Mouse (Mus musculus): ENCODE measurements around the gene Pla2g2c. TPM values are rescaled to one million over a fixed set of nuclear protein-coding genes. Genes with fewer than 3 reads are reported as not detected.

Pla2g2c gene
- polyA plus RNA-seq, 1 experiment = not detected

DNA sequence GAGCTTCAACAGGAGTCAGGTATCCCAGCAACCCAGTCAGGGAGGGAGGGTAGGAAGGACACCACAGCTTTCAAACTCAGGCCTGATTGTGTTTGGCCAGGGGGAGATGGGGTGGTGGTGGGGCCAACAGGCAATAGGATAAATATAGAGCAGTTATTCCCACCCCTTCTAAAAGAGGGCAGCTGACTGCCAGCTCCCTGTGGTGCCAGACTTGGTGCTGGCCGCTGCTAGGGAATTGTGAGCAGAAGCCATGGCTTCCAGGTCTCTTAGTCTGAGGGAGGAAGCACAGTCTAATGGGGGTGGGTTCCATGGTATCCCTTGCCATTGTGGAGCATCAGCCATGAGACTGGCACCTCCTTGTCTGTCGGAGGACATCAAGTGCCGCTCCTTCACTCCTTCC lies 29.0 kb downstream of the Pla2g2c start:
- no peaks in the 10 kb centered on the region for H3K79me3 ChIP-seq (ENCODE audit: low read depth)
- peaks cover 20% of the 10 kb centered on the region for H3K27me3 ChIP-seq (ENCODE audit: control insufficient read depth, insufficient read depth, insufficient read length)
- H3K36me3 ChIP-seq (ENCODE audit: control insufficient read depth, insufficient read depth) = no peaks in the 10 kb centered on the region
- H3ac ChIP-seq (ENCODE audit: control insufficient read depth, insufficient read length, low read depth) = no peak overlapping the region
- no peaks in the 10 kb centered on the region for H3K79me2 ChIP-seq (ENCODE audit: control insufficient read depth, insufficient read depth)
- TF ChIP-seq CEBPB (IDR thresholded peaks at IDR 0.05; ENCODE audit: low read depth) (no peak), USF1 (IDR thresholded peaks at IDR 0.05; ENCODE audit: low read depth) (no peak), FOSL1 (IDR thresholded peaks at IDR 0.05; ENCODE audit: insufficient read depth, low read length, poor library complexity, severe bottlenecking) (no peak), CTCF (IDR thresholded peaks at IDR 0.05; ENCODE audit: control insufficient read depth, insufficient read depth, insufficient read length) (no peak), MAX (IDR thresholded peaks at IDR 0.05) (no peak), MYOD1 (IDR thresholded peaks at IDR 0.05; ENCODE audit: control insufficient read depth, insufficient read length, low read depth) (no peak), MYOG (IDR thresholded peaks at IDR 0.05; ENCODE audit: control insufficient read depth, extremely low read depth, insufficient read length) (no peak)
- H3K4me3 ChIP-seq (ENCODE audit: insufficient read depth, poor library complexity, severe bottlenecking) = no peak overlapping the region

DNA sequence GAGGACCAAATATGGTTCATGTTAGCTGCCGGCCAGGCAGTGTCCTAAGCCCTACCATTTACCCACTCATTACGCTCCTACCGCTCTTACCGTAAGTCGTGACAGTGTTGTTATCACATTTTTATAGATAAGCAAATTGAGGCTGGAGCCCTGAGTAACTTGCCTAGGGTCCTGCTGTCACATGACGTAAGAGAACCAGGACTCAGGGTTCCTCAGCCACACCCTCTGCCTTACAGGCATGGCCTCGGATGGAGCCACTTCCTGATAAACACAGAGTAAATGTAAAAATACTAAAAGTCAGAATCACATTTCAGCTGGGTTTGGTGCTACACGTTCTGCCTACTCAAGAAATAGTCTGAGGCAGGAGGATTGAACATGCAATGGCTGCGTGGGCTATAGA lies 29.8 kb downstream of the Pla2g2c start:
- TF ChIP-seq MAX (IDR thresholded peaks at IDR 0.05) = no peak
- no peak for TF ChIP-seq MYOG (IDR thresholded peaks at IDR 0.05; ENCODE audit: control insufficient read depth, extremely low read depth, insufficient read length)
- TF ChIP-seq USF1 (IDR thresholded peaks at IDR 0.05; ENCODE audit: low read depth) = no peak
- no peak for TF ChIP-seq MYOD1 (IDR thresholded peaks at IDR 0.05; ENCODE audit: control insufficient read depth, insufficient read length, low read depth)
- TF ChIP-seq FOSL1 (IDR thresholded peaks at IDR 0.05; ENCODE audit: insufficient read depth, low read length, poor library complexity, severe bottlenecking) = no peak
- TF ChIP-seq CTCF (IDR thresholded peaks at IDR 0.05; ENCODE audit: control insufficient read depth, insufficient read depth, insufficient read length) = no peak
- no peak for TF ChIP-seq CEBPB (IDR thresholded peaks at IDR 0.05; ENCODE audit: low read depth)
- Histone ChIP-seq H3K27me3 (ENCODE audit: control insufficient read depth, insufficient read depth, insufficient read length) (peaks cover 14% of the 10 kb centered on the region), H3ac (ENCODE audit: control insufficient read depth, insufficient read length, low read depth) (no peak overlapping the region), H3K4me3 (ENCODE audit: insufficient read depth, poor library complexity, severe bottlenecking) (no peak overlapping the region), H3K79me3 (ENCODE audit: low read depth) (no peaks in the 10 kb centered on the region), H3K79me2 (ENCODE audit: control insufficient read depth, insufficient read depth) (no peaks in the 10 kb centered on the region), H3K36me3 (ENCODE audit: control insufficient read depth, insufficient read depth) (no peaks in the 10 kb centered on the region)

DNA sequence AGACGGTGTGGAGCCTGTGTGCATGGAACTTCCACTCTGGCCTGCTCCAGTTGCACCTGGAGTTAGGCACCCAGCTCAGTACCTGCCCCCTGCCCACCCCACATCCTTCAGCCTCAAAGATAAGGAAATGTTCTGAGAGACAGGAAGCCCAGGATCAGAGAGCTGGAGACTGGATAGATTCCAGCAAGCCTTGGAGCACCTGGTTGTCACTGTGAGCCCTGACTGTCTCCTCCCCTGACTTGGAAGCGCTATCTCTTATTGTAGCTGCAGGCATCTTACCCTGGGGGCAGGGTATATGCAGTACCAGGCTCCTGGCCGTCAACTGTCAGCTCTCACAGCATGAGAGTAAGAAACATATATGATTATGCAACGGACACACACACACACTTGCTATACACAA lies 30.8 kb downstream of the Pla2g2c start:
- Histone ChIP-seq H3K27me3 (ENCODE audit: control insufficient read depth, insufficient read depth, insufficient read length) (peaks cover 13% of the 10 kb centered on the region), H3K4me3 (ENCODE audit: insufficient read depth, poor library complexity, severe bottlenecking) (no peak overlapping the region), H3K79me3 (ENCODE audit: low read depth) (no peaks in the 10 kb centered on the region), H3K36me3 (ENCODE audit: control insufficient read depth, insufficient read depth) (no peaks in the 10 kb centered on the region), H3K79me2 (ENCODE audit: control insufficient read depth, insufficient read depth) (no peaks in the 10 kb centered on the region), H3ac (ENCODE audit: control insufficient read depth, insufficient read length, low read depth) (no peak overlapping the region)
- TF ChIP-seq USF1 (IDR thresholded peaks at IDR 0.05; ENCODE audit: low read depth) = no peak
- no peak for TF ChIP-seq MAX (IDR thresholded peaks at IDR 0.05)
- no peak for TF ChIP-seq CTCF (IDR thresholded peaks at IDR 0.05; ENCODE audit: control insufficient read depth, insufficient read depth, insufficient read length)
- TF ChIP-seq CEBPB (IDR thresholded peaks at IDR 0.05; ENCODE audit: low read depth) = no peak
- TF ChIP-seq FOSL1 (IDR thresholded peaks at IDR 0.05; ENCODE audit: insufficient read depth, low read length, poor library complexity, severe bottlenecking) = no peak
- TF ChIP-seq MYOD1 (IDR thresholded peaks at IDR 0.05; ENCODE audit: control insufficient read depth, insufficient read length, low read depth) = no peak
- no peak for TF ChIP-seq MYOG (IDR thresholded peaks at IDR 0.05; ENCODE audit: control insufficient read depth, extremely low read depth, insufficient read length)

DNA sequence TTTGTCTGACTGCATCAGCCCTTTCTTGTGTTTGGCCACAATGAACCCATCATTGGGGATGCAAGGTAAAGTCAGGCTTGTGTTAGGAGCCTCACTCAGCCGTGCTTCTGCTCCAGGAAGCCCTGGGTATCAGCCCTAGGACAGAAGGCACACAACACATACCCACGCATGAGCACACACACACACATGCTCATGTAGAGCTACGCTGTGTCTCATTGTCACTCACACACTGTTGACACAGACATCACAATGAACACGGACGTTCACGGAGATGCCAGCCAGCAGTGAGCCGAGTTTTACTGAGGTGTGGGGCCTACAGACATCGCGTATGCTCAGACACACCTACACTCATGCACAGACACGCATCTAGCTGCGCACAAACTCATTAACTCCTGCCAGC lies 31.4 kb downstream of the Pla2g2c start:
- Histone ChIP-seq H3K79me2 (ENCODE audit: control insufficient read depth, insufficient read depth) (no peaks in the 10 kb centered on the region), H3K36me3 (ENCODE audit: control insufficient read depth, insufficient read depth) (no peaks in the 10 kb centered on the region), H3K27me3 (ENCODE audit: control insufficient read depth, insufficient read depth, insufficient read length) (peaks cover 15% of the 10 kb centered on the region), H3ac (ENCODE audit: control insufficient read depth, insufficient read length, low read depth) (no peak overlapping the region), H3K79me3 (ENCODE audit: low read depth) (no peaks in the 10 kb centered on the region), H3K4me3 (ENCODE audit: insufficient read depth, poor library complexity, severe bottlenecking) (no peak overlapping the region)
- no peak for TF ChIP-seq CTCF (IDR thresholded peaks at IDR 0.05; ENCODE audit: control insufficient read depth, insufficient read depth, insufficient read length)
- no peak for TF ChIP-seq MAX (IDR thresholded peaks at IDR 0.05)
- no peak for TF ChIP-seq CEBPB (IDR thresholded peaks at IDR 0.05; ENCODE audit: low read depth)
- no peak for TF ChIP-seq USF1 (IDR thresholded peaks at IDR 0.05; ENCODE audit: low read depth)
- TF ChIP-seq MYOG (IDR thresholded peaks at IDR 0.05; ENCODE audit: control insufficient read depth, extremely low read depth, insufficient read length) = no peak
- no peak for TF ChIP-seq MYOD1 (IDR thresholded peaks at IDR 0.05; ENCODE audit: control insufficient read depth, insufficient read length, low read depth)
- no peak for TF ChIP-seq FOSL1 (IDR thresholded peaks at IDR 0.05; ENCODE audit: insufficient read depth, low read length, poor library complexity, severe bottlenecking)

DNA sequence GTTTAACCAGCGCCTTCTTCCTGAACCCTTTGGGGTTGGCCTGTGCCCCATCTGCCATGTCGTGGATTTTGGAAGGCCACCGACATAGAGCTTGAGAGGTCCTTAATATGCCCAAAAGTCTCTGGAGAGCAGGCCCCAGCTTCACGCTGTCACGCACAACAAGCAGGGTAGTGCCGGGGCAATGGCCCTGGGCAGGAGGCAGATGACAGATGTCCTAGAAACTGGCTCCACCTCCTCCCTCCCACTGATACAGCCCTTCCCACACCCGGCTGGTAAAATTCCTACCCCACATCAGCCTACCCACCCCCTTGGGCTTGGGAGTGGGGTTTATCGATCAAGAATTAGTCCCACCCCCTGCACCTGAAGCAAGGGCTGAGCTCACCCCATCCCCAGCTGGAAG lies 32.8 kb downstream of the Pla2g2c start, which contains the start of gene Pla2g2f:
Pla2g2f (minus strand) TSS at position 211 of the 400 bp plus-strand sequence.
- Histone ChIP-seq H3K79me3 (ENCODE audit: low read depth) (no peaks in the 10 kb centered on the region), H3K4me3 (ENCODE audit: insufficient read depth, poor library complexity, severe bottlenecking) (no peak within 1 kb of the TSS), H3K36me3 (ENCODE audit: control insufficient read depth, insufficient read depth) (no peaks in the 10 kb centered on the region), H3K79me2 (ENCODE audit: control insufficient read depth, insufficient read depth) (no peaks in the 10 kb centered on the region), H3ac (ENCODE audit: control insufficient read depth, insufficient read length, low read depth) (no peak within 1 kb of the TSS), H3K27me3 (ENCODE audit: control insufficient read depth, insufficient read depth, insufficient read length) (peaks cover 24% of the 10 kb centered on the region)
- TF ChIP-seq MAX (IDR thresholded peaks at IDR 0.05) = no peak
- TF ChIP-seq CTCF (IDR thresholded peaks at IDR 0.05; ENCODE audit: control insufficient read depth, insufficient read depth, insufficient read length) = no peak
- no peak for TF ChIP-seq MYOD1 (IDR thresholded peaks at IDR 0.05; ENCODE audit: control insufficient read depth, insufficient read length, low read depth)
- no peak for TF ChIP-seq USF1 (IDR thresholded peaks at IDR 0.05; ENCODE audit: low read depth)
- no peak for TF ChIP-seq MYOG (IDR thresholded peaks at IDR 0.05; ENCODE audit: control insufficient read depth, extremely low read depth, insufficient read length)
- no peak for TF ChIP-seq FOSL1 (IDR thresholded peaks at IDR 0.05; ENCODE audit: insufficient read depth, low read length, poor library complexity, severe bottlenecking)
- TF ChIP-seq CEBPB (IDR thresholded peaks at IDR 0.05; ENCODE audit: low read depth) = no peak

DNA sequence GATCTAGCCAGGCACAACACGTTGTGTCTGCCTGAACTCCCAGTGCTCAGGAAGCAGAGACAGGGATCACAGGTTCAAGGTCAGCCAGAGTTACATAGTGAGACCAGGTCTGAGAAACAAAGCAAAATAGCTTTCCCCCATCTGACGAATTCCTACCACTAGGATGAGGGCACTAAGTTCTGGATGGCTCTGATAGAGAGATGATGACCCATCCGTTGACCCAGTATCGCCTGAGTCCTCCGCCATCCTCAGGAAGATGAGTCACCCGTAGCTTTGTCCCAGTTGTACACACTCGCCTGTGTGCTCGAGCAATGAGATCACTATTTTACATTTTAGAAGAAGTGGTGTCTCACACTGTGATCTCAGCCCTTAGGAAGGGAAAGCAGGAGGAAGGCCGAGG lies 37.7 kb downstream of the Pla2g2c start:
- peaks cover 27% of the 10 kb centered on the region for H3K27me3 ChIP-seq (ENCODE audit: control insufficient read depth, insufficient read depth, insufficient read length)
- H3K79me2 ChIP-seq (ENCODE audit: control insufficient read depth, insufficient read depth) = no peaks in the 10 kb centered on the region
- H3ac ChIP-seq (ENCODE audit: control insufficient read depth, insufficient read length, low read depth) = no peak overlapping the region
- no peaks in the 10 kb centered on the region for H3K79me3 ChIP-seq (ENCODE audit: low read depth)
- no peaks in the 10 kb centered on the region for H3K36me3 ChIP-seq (ENCODE audit: control insufficient read depth, insufficient read depth)
- no peak for TF ChIP-seq MYOG (IDR thresholded peaks at IDR 0.05; ENCODE audit: control insufficient read depth, extremely low read depth, insufficient read length)
- TF ChIP-seq CEBPB (IDR thresholded peaks at IDR 0.05; ENCODE audit: low read depth) = no peak
- no peak for TF ChIP-seq USF1 (IDR thresholded peaks at IDR 0.05; ENCODE audit: low read depth)
- no peak for TF ChIP-seq MYOD1 (IDR thresholded peaks at IDR 0.05; ENCODE audit: control insufficient read depth, insufficient read length, low read depth)
- TF ChIP-seq FOSL1 (IDR thresholded peaks at IDR 0.05; ENCODE audit: insufficient read depth, low read length, poor library complexity, severe bottlenecking) = no peak
- no peak for TF ChIP-seq CTCF (IDR thresholded peaks at IDR 0.05; ENCODE audit: control insufficient read depth, insufficient read depth, insufficient read length)
- no peak for TF ChIP-seq MAX (IDR thresholded peaks at IDR 0.05)
- no peak overlapping the region for H3K4me3 ChIP-seq (ENCODE audit: insufficient read depth, poor library complexity, severe bottlenecking)
